Mouse (Mus musculus) urinary bladder, adult 18-20 months (tissue): ENCODE data around the gene Pde10a.

Source experiments
- DNase-seq, 2 experiments: peaks; one replicate each; pipeline ENCODE4 v3.0.0; 2022; ENCODE audit warnings: low spot score in 2 of 2, mixed read lengths in 2 of 2

Pde10a gene

DNA sequence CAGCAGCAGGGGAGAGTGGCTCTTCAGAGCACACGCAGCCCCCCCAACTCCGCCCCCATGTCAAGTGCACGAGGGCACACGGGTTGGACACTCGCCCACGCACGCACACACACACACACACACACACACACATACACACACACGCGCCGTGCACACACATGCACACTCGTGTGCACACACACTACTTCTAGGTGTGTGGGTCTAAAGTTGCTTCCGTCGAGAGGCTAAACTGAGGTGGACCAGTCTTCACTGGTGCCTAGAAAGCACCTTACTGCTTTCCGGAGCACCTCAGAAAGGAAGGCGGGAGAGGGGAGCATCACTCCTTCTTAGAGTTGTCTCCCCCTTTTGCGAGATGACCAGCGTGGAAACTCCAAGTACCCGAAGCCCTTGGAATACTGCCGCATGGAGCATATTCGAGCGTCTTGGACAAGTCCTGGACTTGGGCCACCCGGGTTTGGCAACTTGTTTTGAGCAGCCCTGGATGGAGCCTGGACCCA lies at the start of gene Pde10a:
TSS of gene Pde10a (plus strand) at position 148 of the 497 bp plus-strand sequence.
- DNase-seq = peak in 1 of 2 experiments; percentile 9

DNA sequence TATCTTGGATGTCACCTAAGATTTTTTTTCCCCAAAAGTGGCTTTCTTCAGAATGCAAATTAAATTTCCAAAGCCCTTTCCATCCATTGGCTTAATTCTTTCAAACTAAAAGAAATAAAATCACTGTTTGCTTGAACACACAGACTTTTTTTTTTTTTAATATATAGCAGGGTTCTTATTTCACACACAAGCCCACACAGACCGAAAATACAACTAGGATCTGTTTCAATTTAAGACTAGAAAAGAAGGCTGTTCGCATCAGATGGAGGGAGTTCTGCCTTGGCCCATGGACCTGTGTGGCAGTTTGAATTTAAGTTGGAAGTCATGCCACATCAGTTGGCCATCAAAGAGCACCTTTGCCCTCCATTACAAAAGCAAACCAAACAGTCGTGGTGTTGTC lies 46.6 kb upstream of the Pde10a start:
- no peak for DNase-seq

DNA sequence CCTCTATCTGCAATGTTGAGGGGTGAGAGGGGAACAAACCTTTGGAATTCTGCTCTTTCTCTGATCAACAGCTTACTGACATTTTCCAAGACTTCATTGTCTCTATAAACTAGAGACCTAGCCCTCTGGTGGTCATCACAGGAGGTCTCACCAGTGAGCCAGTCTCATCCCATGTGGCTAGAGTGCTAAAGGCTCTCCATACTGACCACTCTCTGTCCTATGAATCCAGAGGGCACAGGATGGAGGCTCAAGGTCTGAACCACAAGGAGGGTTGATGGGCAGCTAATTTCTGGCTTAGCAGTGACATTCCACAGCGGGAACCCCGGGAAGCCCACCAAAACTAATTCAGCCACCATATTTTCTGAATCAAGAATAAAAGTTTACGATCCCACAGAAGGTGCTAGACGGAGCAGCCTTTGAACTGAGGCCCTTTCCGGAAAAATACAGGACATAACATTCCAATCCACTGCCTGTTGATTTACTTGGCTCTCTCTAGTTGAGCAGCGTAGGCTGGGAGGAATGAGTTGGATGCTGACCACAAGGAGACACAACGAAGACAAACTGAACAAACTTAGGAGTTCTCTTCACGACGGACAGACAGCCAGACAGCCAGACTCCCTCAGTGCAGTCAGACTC lies 45.6 kb upstream of the Pde10a start:
- DNase-seq = no peak

DNA sequence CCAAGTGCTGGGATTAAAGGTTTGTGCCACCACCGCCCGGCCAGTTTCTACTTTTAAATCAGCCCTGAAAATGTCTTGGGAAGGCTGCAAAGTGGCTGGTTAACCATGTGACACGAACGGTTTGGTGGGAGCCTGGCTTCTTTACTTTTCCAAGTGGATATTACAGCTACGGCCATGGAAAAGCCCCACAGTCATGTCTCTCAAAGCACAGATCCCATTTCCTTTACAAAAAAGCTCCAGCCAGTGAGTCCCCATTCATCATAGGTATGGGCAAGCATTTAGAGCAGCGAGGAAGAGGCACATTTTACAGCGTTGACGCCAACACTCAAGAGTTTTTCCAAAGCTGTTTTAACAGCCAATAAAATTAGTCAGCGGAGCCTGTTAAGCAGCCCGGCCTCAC lies 43.4 kb upstream of the Pde10a start:
- DNase-seq = no peak

DNA sequence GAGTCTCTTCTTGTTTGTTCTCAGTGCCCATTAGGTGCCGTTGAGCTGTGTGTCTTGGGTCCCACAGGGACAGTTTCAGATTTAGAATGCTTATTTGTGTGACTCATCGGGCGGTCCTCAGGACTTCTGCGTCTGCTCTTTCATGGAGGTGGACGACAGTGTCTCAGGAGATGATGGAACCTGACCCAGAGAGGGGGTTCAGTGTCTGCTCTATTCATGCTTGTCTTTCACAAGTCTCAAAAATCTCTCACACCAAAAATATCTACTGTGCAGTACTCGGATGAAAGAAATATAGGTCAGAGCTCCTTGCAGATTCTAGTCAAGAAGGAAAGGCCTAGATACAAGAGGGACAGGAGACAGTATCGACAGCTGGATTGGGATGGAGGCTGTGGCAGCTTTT lies 42.3 kb upstream of the Pde10a start:
- DNase-seq = no peak

DNA sequence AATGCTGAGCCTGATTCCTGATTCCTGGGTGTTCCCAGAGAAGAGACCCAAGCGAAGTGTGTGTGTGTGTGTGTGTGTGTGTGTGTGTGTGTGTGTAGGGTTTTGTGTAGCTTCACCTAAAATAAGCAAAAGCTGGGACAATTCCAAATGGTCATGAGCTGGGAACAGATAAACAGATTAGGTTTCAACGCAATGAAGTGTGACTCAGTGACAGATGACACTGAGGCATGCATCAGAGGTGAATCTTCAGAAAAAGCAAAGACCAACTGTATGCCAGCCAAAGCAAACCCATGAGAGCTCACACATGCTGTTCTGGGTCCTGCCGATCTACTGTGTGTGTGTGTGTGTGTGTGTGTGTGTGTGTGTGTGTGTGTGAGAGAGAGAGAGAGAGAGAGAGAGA lies 40.9 kb upstream of the Pde10a start:
- DNase-seq = no peak

DNA sequence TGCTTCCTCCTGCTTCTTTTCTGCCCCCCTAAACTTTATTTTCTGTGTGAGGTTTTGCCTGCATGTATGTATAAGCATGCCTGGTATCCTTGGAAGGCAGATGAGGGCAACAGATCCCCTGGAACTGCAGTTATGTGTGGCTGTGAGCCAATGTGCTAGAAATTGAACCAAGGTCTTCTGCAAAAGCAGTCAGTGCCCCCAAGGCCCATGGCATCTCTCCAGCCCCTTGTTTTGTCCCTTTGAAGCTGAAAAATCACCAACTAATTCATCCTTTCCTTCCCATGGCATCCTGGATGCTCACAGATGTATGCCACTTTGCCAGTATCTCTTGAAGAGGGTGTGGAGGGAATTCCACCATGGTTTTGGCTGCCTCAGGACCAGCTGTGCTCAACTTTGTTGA lies 40.0 kb upstream of the Pde10a start:
- DNase-seq = no peak

DNA sequence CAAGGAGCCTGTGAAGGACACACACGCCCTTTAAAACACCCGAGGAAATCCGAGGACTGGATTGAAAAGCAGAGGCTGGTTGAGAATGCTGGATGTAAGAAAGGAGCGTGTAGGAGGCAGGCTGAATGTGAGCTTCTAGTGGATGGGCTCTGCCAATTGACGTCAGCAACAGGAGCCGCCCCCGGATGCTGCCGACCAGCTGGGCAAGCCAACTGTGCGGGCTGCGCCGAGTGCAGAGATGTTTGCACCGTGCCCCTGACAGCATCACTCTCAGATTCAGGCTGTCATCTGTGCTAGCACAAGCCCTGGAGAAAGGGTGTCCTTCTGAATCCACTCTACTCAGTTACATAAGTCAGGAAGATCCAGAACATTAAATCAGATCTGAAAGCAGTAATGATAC lies 37.3 kb upstream of the Pde10a start:
- DNase-seq = peak in 1 of 2 experiments; percentile 32

DNA sequence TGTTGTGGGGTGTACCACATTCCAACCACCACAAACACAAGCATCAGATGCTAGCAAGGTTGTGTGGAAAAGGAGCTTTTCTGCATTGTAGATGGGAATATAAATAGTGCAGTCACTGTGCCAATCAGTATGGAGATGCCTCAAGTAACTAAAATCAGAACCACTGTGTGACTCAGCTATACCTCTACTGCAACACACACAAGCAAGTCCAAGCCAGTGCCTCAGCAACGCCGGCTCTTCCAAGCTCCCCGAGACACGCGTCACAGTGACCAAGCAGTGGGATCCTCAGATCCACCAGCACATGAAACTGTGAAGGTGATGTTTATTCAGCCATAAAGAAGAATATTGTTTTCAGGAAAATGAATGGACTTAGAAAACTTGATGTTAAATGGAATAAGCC lies 34.2 kb upstream of the Pde10a start:
- DNase-seq = no peak

DNA sequence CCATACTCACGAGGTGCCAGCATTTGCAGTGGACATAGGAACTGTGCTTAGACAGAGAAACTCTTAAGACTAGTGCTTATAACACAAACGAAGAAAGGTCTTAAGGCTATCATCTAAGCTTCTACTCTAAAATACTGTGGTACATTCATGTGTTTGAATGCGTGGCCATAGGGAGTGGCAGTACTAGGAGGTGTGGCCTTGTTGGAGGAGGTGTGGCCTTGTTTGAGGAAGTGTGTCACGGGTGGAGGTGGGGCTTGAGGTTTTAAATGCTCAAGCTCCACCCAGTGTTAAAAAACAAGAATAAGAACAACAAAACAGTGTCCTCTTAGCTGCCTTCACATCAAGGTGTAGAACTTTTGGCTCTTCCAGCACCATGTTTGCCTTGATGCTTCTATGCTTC lies 31.7 kb upstream of the Pde10a start:
- no peak for DNase-seq

DNA sequence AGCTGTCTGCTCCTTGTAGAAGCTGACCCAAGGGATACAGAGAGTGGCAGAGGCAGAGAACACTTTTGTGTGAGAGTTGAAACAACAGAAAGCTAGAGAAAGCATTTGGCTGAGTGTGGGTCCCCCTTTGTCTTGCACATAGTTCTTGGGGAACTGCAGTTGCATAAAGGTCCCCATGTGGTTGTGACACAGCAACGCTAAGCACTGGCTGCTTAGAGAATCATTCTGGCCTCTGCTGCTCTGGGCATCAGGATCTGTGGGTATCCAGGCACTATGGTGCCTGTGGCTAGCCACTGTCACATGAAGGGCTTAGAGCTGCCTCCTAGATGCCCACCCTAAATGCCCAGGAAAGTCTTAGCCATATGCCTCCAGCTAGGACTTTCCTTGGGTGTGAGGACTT lies 27.0 kb upstream of the Pde10a start:
- no peak for DNase-seq

DNA sequence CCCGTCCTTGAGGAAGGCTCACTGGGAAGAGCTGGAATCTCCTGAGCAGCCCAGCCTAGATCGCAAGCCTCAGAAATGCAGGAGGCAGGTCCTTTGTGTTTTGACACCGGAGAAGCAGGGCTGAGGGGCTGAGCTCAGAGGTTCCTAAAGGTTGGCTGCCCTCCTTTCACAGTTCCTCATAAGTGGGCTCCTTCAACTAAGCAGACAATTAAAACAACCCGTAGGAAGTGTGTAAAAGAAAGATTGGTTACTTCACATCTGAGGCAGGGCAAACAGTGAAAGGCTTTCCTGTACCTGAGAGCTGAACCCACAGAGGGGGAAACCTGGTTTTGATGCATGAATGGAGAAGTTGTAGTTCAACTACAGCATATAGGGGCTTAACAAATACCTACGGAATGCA lies 26.5 kb upstream of the Pde10a start:
- no peak for DNase-seq

DNA sequence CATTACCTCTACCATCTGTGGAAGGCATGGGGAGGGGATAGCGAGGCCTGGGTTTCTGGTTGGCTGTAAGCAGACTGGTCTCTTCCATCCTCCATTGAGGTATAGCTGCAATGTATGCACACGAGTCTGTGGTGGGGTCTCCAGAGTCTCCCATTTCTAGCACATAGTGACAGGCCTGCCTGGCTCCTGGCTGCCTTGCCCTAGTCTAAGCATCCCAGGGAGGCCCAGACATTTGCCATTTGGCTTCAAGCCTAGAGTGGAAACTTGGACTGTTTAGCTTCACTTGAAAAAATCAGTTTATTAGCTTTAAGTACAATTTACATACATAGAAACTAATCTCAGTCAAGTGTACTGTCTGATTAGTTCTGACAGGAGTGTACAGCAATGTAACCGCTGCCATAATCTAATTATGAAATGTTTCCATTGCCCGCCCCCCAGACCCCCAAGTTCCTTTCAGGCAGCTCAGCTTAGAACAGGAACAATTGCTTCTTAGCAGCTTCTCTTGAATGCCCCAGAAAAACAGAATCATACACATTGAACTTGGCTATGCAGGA lies 25.5 kb upstream of the Pde10a start:
- no peak for DNase-seq

DNA sequence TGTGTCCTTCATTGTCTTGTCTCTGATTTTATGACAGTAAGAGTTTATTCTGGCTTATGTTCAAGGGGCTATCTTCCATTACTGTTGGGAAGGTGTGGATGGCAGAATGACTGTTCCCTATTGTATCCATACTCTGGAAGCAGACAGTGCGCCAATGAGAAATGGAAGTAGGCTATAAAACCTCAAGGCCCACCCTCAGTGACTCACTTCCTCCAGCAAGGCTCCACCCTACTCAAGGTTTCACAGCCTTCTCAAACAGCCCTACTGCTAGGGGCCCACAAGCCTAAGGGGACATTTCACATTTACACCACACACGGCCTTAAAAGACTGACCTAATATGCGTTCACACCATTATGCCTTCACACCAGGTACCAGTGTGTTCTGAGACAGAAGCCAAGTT lies 20.8 kb upstream of the Pde10a start:
- no peak for DNase-seq

DNA sequence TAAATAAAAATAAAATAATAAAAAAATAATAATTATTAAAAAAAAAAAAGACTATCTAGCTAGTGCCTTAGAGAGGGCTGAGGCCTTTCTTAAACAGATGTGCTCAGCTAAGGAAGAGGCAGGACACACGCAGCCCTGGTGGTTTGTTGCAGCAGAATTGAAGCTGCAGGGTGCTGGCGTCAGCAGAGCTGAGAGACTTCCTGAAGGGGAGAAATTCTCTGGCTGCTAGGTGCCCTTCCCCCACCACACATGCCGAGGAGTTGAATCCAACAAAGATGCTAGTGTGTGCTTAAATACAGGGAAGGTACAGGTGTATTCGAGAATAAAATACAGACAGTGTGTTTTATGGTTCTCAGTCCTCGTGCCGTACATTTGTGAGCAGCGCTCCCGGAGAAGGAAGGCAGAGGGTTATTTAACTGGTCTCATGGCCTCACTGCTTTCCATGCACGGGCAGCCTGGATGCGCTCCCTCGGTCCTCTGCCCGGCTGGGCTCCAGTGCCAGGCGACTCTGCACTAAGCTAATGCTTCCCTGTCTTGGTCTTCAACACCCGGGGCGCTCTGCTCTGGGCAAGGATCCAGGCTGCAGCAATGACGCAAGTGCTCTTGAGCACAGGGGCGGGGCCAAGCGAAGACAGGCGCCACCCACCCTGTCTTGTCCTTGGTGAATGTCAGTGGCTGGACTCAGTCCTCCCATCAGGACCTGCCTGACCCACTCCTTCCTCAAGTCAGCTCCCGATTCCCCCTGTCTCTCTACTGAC lies 19.3 kb upstream of the Pde10a start:
- DNase-seq = peak; percentile 53 to 72

DNA sequence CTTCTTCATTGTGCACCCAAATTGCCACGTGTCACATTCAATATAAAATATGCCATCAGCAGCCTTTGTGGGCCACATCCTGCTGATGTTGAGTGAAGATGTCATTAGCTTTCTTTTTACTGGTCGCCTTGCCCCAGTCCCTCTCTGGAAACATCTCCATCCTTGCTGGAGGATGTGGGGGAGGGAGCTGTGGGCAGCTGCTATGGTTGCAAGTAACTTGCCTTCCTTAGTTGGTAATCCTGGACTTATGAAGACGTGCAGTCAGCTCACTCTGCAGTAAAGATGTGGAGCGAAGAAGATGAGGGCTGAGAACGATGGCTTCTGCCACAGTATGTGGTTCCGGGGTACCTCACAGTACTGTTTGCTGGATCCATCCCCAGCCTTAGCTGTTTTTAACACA lies 18.4 kb upstream of the Pde10a start:
- DNase-seq = no peak

DNA sequence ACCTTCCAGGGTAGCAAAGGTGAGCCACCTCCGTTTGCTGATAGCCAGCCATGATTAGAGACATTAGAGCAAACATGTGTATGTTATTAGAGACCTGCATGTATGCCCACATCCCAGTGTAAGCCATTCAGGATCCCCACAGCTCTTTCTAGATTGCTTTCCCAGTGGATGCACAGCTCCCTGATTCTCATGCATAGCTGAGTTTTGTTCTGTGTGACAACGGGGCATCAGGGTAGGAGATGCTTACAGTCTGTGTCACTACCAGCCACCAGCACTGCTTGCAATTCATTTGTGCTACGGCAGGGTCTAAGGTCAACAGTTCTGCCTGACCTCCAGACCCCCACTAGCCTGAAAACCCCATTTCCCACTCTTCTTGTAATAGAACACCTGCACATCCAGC lies 17.5 kb upstream of the Pde10a start:
- DNase-seq = no peak

DNA sequence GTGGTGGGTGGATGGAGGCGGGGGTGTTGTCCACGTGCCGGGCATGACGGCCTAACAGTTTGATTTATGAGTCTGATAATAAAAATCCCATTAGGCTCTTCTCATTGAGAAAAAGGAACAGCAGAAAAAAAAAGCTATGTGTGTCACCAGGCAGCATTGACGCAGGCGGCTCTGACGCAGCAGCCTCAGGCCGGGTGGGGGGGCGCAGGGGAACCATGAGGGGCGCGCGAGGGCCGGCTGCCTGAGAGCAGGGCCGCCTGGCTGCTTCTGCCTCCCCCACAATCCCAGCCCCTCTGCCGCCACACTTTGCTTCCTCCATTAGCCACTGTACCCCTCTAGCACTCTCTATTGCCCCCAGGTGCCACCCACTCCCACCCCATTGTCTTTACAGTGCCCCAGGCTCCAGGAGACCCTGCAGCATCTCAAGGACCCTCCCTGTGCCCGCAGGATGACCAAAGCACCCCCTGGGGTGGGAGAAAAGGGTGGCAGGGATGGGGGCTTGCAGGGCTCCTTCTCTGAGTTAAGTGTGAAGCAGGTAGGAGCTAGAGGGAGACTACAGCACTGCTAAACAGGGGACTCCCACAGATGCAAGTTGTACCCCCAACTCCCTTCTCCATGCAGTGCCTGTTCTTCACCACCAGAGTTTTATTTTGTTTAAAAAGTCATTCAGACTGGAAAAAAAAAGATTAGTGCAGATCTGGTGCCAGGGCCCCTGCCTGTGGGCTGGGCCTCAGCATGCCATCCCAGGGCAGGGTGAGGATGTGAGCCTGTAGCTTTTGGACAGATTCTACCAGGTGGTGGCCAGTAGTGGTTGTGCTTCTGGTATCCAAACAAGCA lies 16.6 kb upstream of the Pde10a start:
- peak in 1 of 2 experiments; percentile 40 for DNase-seq

DNA sequence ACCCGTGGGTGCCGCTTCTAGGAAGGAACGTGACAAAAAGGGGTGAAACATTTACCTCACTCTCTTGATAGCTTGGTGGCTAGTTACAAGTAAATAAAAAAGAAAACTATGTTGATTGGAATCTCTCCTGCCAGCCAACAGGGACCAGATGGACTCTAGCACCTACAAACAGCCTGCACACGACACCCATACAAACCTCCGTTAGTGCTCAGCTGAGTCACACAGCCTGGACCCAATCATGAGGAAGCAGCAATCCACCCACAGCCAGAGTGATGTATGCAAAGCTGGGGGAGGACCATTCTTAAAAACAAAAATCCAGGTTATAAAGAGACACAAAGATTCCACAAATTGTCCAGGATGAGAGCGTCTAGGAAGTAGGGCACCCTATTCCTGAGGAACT lies 9.2 kb upstream of the Pde10a start:
- no peak for DNase-seq

DNA sequence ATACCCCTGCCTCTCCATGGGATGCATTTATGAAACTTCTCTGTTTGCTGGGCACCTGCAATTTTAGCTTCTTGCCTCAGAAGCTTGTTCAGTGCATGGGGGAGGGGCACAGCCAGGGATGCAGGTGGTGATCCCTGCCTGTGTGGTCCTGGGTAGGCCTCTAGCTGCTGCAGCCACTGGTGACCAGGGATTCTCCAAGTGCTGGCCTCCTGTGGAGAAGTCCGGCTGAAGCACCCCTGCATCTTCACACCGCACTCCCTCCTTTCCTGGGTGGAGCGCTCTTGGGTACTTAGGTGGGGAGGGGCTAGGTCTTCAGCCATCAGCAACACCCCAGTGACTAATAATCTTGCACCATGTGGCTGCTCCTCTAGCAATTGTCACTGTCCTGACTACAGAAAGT lies 1.2 kb upstream of the Pde10a start:
- no peak for DNase-seq

DNA sequence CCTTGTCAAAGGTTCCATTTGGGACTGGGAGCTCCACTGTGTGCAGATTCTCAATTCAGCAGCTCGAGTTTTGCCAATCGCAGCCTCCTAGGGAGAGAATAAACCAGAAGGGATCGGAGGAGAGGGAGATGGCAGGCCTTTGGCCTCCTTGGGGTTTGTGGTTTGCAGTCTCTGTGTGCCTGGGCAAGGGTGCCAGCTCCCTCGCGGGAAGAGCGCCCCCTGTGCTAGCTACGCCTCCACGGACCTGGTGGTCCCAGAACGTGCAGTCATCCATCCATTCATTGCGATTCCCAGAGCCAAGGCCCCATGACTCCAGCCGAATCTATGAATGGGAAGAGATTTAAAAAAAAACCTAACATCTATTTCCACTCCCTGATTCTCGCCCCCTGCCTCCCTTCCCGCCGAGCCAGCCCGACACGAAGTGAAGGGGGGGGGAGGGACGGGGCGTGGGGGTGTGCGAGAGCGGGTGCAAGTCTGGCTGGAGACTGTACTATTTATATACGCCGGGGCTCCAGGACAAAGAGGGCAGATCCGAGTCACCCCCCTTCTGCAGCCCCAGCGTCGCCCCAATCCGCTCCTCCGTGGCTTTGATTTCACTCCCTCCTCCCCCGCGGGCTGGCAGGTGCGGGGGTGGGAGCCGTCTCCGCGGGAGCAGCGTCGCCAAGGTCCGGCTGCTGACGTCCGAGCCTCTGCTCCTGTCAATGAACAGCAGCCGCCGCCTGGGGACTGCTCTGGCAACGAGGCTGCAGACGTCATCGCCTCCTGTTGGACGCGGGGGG lies 596 bp upstream of the Pde10a start:
- peak; percentile 23 to 50 for DNase-seq
